Mouse (Mus musculus) cerebellum, postnatal 25 days (tissue): Measurements from ENCODE around the gene Nt5m.
A peak's percentile ranks its signal among the peaks of the same experiment; 100 is the strongest.

Experiments used
- DNase-seq, 2 experiments: peaks; one replicate each; pipeline ENCODE4 v3.0.0; 2021; ENCODE audit warnings: mixed read lengths in 2 of 2

Gene Nt5m

DNA sequence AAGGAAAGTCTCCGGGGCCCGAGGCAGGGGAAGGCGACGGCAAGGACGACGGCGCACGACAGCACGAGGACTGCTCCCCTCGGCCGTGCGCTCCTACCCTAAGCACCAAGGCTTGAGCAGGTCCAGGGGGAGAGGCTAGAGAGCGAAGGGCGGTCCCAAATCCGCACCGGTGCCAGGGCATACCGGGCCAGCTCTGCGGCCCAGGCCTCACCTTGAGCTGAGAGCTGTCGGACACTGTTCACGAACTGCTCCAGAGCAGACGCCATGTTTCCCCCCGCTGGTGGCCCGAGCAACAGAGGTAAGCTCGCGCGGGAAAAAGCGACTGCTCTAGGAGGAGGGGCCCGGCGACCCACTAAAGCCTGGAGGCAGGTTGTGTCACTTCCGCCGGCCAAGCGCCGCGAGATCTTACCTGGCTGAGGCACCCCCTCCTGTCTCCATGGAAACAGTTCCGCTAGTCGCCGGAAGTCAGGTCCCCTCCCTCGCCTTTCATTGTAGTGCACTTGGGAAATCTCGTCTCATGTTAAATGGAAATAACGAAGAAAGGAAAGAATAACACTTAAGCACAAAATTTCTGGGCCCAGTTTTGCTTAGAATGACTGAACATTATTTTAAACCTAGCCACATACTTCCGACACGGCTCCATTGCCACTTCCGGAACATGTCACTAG is 346 bp downstream of the Nt5m start, which contains the start of gene Cops3:
Gene Cops3, minus strand, starts transcription at position 380 of the 668 bp plus-strand sequence.
- DNase-seq = peak; percentile 93 to 96

DNA sequence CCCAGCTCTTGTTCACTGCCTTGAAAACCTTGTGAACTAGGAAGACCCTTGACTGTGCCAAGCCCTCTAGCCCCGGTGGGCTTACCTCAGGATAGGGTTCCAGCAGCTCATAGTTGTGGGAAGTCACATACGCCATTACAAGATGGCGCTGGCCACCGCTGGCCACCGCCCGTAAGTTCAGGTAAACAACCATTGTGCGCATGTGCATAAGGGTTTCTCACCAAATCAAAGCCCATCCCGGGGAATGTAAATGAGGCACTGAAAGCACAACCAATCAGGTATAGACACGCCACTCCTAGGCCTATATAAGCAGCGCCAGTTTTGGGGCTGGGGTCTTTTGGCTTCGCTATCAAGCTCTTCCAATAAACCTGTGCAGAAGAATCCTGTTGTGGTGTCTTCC is 7.1 kb downstream of the Nt5m start:
- no peak for DNase-seq

DNA sequence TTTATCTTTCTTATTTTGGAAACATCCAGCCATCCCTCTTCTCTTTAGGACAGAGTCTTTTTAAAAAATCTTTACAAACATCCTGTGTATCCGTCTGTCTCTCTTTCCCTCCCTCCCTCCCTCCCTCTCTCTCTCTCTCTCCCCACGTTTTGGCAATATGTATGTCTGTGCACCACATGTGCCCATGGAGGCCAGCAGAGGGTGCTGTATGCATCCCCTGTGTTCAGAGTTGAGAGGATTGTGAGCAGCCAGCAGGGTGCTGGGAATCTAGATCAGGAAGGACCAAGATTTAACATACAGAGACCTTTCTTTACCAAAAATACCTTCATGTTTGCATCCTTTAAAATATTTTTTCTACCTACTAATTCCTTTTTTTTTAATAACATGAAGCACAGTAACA is 7.9 kb downstream of the Nt5m start:
- peak; percentile 54 to 73 for DNase-seq

GRCm38 (mm10) chr11:59847891-59848884 is 8.9 kb downstream of the Nt5m start:
- peak; percentile 87 to 88 for DNase-seq

DNA sequence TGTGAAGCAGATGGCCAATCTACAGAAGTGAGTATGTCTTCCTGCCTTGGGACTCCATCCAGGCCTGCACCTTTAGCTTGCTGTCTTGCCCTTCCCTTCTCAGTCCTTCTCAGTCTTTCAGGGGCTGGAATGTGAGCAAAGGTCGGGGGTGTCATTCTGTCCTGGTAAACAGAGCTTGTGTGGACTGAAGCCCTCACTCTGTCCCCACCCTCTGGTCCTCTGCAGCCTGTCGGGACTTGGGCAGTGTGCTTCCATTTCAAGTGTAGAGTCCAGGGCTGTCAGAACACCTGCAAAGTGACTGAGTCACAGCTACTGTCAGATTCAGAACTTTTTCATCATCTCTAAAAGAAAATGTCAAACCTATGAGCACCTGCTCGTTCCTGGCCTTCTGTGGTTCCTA is 13.6 kb downstream of the Nt5m start:
- DNase-seq = no peak

DNA sequence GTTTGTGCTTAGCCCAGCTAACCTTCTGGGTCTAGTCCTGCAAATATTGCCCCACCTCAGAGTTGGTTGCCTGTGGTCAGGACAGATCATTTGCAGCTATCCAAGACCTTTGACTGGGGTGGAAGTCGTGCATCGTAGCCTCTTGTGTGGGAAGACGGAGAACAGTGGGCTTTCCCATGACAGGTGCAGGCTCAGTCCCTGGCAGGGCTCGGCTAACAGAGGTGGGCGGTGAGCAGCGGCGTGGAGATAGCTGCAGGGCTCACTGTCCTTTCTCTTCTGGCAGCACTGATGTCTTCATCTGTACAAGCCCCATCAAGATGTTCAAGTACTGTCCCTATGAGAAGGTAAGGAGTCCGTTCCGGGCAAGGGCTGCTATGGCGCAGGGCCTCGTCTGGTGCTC is 21.2 kb downstream of the Nt5m start:
- DNase-seq = no peak

GRCm38 (mm10) chr11:59864316-59864715 is 25.1 kb downstream of the Nt5m start:
- DNase-seq = no peak

DNA sequence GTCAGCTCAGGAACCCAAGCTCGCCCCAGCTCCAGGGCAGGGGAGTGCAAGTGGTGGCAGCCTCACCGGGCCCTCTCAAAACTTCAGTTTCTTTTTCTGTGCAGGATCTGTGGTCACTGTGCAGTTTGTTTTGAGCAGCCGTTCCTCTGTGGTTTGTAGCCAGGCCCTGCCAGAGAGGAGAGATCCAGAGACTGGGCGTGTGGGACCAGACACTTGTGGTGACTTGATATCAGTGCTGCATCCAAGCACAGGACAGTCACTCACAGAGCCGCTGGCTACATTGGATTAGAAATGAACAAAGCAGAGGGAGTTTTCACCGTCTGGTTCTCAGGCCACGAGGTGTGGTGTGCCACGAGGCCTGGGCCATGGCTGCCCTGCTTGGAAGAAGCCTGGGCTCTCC is 32.9 kb downstream of the Nt5m start:
- DNase-seq = no peak

GRCm38 (mm10) chr11:59880031-59880430 is 40.8 kb downstream of the Nt5m start:
- DNase-seq = peak; percentile 81 to 90

GRCm38 (mm10) chr11:59885217-59885986 is 46.2 kb downstream of the Nt5m start:
- DNase-seq = no peak

DNA sequence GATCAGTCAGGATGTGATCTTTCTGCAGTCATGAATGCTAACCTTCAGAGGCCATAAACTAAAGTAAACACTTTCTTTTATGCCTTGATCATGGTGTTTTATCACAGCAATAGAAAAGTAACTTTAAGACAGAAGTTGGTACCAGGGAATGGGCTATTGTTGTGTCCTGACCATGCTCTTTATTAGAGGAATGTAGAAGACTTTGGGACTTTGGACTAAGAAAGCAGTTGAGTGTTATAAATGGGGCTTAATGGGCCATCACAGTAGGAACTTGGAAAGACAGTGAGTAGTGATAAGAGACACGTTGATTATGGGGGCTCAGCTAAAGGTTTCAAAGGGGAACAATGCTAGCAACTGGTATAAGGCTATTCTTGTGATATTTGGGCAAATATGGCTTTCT is 47.7 kb downstream of the Nt5m start:
- no peak for DNase-seq

DNA sequence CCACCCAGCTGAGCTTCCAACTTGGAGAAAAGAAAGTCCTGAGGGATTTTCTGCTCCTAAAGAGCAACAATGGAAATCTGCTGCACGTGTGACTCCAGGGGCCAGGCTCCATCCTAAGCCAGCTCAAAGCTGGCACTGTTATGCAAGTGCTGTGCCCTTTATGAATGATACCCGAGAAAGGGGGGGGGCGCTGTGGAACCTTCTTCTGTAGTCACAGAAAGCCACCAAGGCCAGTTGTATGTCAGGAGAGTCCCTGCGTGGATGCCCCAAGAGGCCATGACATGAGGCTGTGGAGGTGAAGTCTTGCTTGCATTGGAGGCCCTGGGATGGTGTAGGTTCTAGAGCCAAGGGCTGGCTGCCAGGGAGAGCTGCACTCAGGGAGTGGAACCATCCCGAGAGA is 48.9 kb downstream of the Nt5m start:
- DNase-seq = no peak

DNA sequence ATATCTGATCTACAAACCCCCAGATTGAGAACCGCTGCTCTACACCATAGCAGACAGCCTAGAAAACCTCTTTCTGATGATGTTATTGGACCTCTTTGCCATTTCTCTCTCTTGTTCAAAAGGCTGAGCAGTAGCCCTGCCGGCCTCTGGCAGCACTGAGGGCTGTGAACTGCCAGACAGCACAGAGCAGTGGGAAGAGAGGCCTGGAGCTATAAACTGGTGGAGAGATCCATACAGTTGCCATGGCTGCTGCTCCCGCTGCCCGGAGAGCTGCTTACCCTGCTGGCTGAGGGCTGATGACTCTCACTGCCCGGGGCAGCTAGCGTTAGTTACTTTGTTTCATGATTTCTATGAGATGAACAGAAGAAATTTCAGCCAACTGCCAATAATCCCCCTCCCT is 52.6 kb downstream of the Nt5m start:
- no peak for DNase-seq

GRCm38 (mm10) chr11:59893153-59893788 is 54.0 kb downstream of the Nt5m start:
- no peak for DNase-seq

GRCm38 (mm10) chr11:59894916-59895315 is 55.7 kb downstream of the Nt5m start:
- DNase-seq = no peak

- no peak for DNase-seq
Measured at GRCm38 (mm10) chr11:59895316-59895715, 56.1 kb downstream of the Nt5m start.

DNA sequence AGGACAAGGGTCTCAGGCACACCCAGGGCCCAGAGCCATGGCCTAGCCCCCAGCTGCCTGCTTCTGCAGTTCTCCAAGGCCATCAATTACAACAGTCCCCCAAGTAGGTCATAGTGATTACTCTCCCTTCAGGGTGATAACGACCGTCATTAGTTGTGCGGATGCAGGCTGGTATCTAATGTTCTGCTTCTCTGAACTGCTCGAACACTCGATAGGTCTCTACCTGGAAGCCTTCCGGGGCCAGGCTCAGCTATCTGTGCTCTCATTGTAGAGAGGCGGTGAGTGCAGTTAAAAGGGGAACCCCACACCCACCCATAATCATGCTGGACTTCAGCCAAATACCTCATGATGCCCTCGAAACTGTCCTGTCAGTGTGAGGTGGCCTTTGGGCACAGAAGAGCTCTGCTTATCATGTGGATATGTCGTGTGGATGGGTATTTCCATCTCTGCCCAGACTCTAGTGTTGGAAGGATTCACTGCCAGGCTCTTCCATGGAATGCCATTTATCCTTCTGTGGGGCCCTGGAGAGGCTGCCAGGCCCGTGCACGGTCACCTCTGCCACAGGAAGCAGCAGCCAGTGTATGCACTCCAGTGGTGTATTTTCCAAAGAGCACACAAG is 58.8 kb downstream of the Nt5m start:
- no peak for DNase-seq

DNA sequence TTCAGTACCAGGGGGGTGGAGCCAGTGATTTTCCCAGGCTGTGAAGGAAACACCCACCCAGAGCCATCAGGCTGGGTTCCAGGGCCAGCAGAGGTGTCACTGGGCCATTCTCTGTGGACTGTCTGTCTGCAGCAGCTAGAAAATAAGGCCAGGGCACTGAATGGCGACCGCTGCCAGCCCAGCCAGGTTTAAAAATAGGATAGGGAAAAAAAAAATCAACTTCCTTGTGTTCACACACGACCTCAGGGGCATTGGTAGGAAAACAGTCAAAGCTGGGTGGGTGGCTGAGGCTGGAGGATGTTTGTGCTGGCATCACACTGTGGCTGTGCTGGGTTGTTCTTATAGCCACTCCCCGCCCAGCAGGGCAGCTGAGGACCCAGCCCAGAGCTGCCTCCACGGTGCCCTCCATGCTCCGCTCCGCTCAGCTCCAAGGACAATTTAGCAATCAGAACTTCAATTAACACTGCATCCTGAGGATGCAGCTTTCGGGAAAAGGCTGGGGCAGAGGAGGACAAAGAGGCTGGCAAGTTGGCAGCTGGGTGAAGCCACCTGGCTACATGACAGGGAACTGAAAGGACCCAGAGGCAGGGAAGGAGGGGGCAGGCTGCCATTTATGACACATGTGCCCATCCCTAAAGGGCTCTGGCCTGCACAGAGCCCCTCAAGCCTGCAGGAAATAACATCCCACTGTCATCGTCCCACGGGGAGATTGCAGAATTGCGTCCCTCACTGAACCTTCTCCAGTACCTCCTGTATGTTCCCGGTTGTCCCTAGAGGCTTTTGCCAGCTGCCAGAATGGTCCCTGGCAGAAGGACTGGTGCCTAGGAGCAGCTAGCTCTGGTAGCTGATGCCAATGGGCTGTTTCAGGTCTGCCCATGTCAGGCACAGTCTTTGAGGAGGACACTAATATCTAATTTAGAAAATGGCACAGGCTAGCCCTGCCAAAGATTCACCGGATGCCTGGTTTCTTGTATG is 60.8 kb downstream of the Nt5m start:
- peak in 1 of 2 experiments; percentile 29 for DNase-seq

DNA sequence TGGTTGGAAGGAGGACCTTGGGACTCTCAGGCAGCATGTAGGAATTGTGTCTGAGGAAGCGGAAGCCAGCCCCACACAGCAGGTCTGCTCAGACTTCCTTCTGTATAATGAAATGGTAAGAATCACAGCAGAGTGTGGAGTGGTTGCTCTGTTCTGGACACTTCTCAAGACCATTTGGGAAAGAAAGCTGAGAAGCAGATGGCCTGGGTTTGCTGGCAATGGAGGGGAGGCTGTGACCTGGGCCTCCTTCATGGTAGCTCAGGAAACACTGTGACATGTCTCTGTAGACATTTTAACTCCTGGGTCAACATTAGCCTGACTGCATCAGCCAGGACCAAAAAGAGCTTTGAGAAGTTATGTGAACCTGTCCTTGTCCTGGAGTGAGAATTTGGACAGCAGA is 61.7 kb downstream of the Nt5m start:
- DNase-seq = peak in 1 of 2 experiments; percentile 32

- DNase-seq = no peak
Measured at GRCm38 (mm10) chr11:59902045-59902726, 62.9 kb downstream of the Nt5m start.
